Mouse (Mus musculus) ES-E14 (cell line): ENCODE data around the gene Smyd2.

ENCODE experiments used
- CHD2 ChIP-seq: IDR thresholded peaks from 2 replicates; pipeline ENCODE4 v1.6.1; 2014; ENCODE audit warnings: mild to moderate bottlenecking, low read depth, low read length, inconsistent platforms
- HCFC1 ChIP-seq: IDR thresholded peaks from 2 replicates; pipeline ENCODE4 v1.6.1; 2012; ENCODE audit warnings: low read length, inconsistent platforms, borderline replicate concordance; ENCODE audit not compliant: insufficient read depth
- MAFK ChIP-seq: IDR thresholded peaks from 2 replicates; pipeline ENCODE4 v1.6.1; 2014; ENCODE audit warnings: mild to moderate bottlenecking, low read depth, low read length, inconsistent platforms; ENCODE audit not compliant: insufficient read depth
- ZC3H11A ChIP-seq: IDR thresholded peaks from 2 replicates; pipeline ENCODE4 v1.6.1; 2012; ENCODE audit warnings: low read depth, mild to moderate bottlenecking, inconsistent platforms, low read length, borderline replicate concordance
- ZNF384 ChIP-seq: IDR thresholded peaks from 2 replicates; pipeline ENCODE4 v1.6.1; 2012; ENCODE audit warnings: low read depth, low read length, inconsistent platforms

- TF ChIP-seq ZC3H11A = no peak
- no peak for TF ChIP-seq HCFC1
- no peak for TF ChIP-seq CHD2
- no peak for TF ChIP-seq MAFK
- no peak for TF ChIP-seq ZNF384
These were observed 67.5 kb downstream of the Smyd2 start for GRCm38 (mm10) chr1:189854646-189855045.
